Mouse (Mus musculus) forebrain, embryonic 11.5 days (tissue): ENCODE results near the gene Hivep3. TPM values are rescaled to one million over a fixed set of nuclear protein-coding genes. Genes with fewer than 3 reads are reported as not detected.

ENCODE experiments used
- ATAC-seq: fragments of 200-750 bp; cut with Nextera tagmentation; replicated peaks from 2 replicates; pipeline ENCODE4 v1.8.0; 2017; ENCODE audit warnings: moderate TSS enrichment; ENCODE audit not compliant: low FRiP score
- DNase-seq: peaks from one replicate; pipeline ENCODE4 v3.0.0-alpha.2; 2017; ENCODE audit warnings: low spot score
- H3K27ac ChIP-seq: fragments of 300-500 bp; sonication (generic); 2 replicates; pipeline ENCODE4 v1.5.1; 2014; ENCODE audit warnings: low read depth, low read length
- H3K27me3 ChIP-seq: fragments of 300-500 bp; sonication (generic); 2 replicates; pipeline ENCODE4 v1.6.1; 2014; ENCODE audit warnings: mild to moderate bottlenecking, low read length, mixed read lengths; ENCODE audit not compliant: control insufficient read depth, insufficient read depth
- H3K36me3 ChIP-seq: fragments of 300-500 bp; sonication (generic); 2 replicates; pipeline ENCODE4 v1.6.1; 2014; ENCODE audit warnings: mild to moderate bottlenecking, low read length, moderate library complexity, mixed read lengths; ENCODE audit not compliant: control insufficient read depth, insufficient read depth
- H3K4me1 ChIP-seq: fragments of 300-500 bp; sonication (generic); replicated peaks from 2 replicates; pipeline ENCODE4 v1.6.1; 2014; ENCODE audit warnings: low read length, mixed read lengths; ENCODE audit not compliant: control insufficient read depth, insufficient read depth
- H3K4me2 ChIP-seq: fragments of 300-500 bp; sonication (generic); 2 replicates; pipeline ENCODE4 v1.6.1; 2014; ENCODE audit warnings: low read depth, mild to moderate bottlenecking, low read length, moderate library complexity, mixed read lengths; ENCODE audit not compliant: severe bottlenecking
- H3K4me3 ChIP-seq: fragments of 300-500 bp; sonication (generic); 2 replicates; pipeline ENCODE4 v1.5.1; 2014; ENCODE audit warnings: low read depth, low read length
- H3K9ac ChIP-seq: fragments of 300-500 bp; sonication (generic); 2 replicates; pipeline ENCODE4 v1.6.1; 2014; ENCODE audit warnings: low read length
- H3K9me3 ChIP-seq: fragments of 300-500 bp; sonication (generic); 2 replicates; pipeline ENCODE4 v1.6.1; 2016; ENCODE audit warnings: low read length, mixed read lengths; ENCODE audit not compliant: control insufficient read depth
- WGBS: fragments of 180-500 bp; shearing (Covaris S2); extraction: QIAGEN DNeasy Blood & Tissue Kit; methylation state at CpG from one replicate; pipeline ENCODE4 v1.1.7; 2014; 5-methylcytosine and 5-hydroxymethylcytosine counted together
- polyA plus RNA-seq: library from polyadenylated mRNA; unstranded; fragments of >200 nt; fragmentation: Nextera tagmentation; extraction: Ambion mirVana; gene quantifications from 2 replicates; pipeline ENCODE4 v1.2.1, GENCODE M21; 2014

The Hivep3 gene
- polyA plus RNA-seq, 1 experiment from 2014 or later, result 2.2 TPM

DNA sequence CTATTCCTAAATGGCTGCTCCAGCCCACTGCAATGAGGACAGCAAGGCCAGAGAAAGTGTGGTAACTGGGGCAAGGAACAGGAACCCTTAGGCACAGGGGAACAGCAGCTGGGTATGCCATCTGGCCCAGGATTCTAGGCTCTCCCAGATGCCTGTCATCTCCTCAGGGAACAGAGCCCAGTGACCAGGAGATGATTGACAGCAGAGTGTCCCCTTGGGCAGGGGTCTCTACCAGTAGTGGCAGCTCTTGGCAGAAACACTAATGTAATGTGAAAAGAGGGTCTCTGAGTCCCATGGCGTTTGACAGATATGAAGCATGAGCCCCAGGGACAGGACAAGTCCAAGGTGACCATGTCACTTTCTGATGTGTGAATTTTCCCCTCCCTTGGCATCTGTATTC is 217.5 kb downstream of the Hivep3 start:
- no peaks in the 10 kb centered on the region for H3K27me3 ChIP-seq
- H3K9ac ChIP-seq, result no peak overlapping the region
- no peaks in the 10 kb centered on the region for H3K9me3 ChIP-seq
- H3K4me3 ChIP-seq, result no peak overlapping the region
- ATAC-seq (no peak), DNase-seq (no peak)
- H3K4me1 ChIP-seq, result no peaks in the 10 kb centered on the region
- 89% methylated on average over 1 of the region's 1 CpGs for WGBS
- H3K36me3 ChIP-seq, result no peaks in the 10 kb centered on the region
- no peak overlapping the region for H3K4me2 ChIP-seq
- no peak overlapping the region for H3K27ac ChIP-seq

DNA sequence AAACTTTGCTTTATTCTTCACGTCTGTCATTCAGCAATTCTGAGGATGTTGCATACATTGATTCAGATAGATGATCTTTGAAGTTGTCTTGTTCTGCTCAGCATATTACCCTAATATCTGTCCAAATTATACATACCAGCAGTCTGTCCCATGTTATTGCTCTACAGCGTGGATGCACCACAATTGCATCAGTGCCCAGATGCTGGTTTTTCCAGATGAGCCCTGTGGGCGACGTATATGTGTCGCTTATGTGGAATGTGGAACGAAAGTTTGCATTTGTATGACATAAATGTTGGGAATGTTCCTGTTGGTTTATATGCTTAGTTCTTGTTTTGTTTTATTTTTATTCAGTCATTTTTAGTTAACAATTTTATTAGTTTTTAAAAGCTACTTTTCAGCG is 221.4 kb downstream of the Hivep3 start:
- Histone ChIP-seq H3K9me3 (no peaks in the 10 kb centered on the region), H3K27ac (no peak overlapping the region), H3K9ac (no peak overlapping the region), H3K36me3 (no peaks in the 10 kb centered on the region), H3K27me3 (no peaks in the 10 kb centered on the region), H3K4me2 (no peak overlapping the region), H3K4me3 (no peak overlapping the region), H3K4me1 (no peaks in the 10 kb centered on the region)
- 91% methylated on average over 7 of the region's 7 CpGs for WGBS
- ATAC-seq, result no peak
- DNase-seq, result no peak

- no peak for ATAC-seq
- WGBS, result 90% methylated on average over 2 of the region's 2 CpGs
- no peaks in the 10 kb centered on the region for H3K9me3 ChIP-seq
Observed at GRCm38 (mm10) chr4:119957970-119958369, 224.4 kb downstream of the Hivep3 start.

GRCm38 (mm10) chr4:119959293-119959692 is 225.7 kb downstream of the Hivep3 start:
- H3K4me3 ChIP-seq, result no peak overlapping the region
- 89% methylated on average over 7 of the region's 7 CpGs for WGBS
- no peaks in the 10 kb centered on the region for H3K27me3 ChIP-seq
- H3K27ac ChIP-seq, result no peak overlapping the region
- no peak overlapping the region for H3K9ac ChIP-seq
- no peak for DNase-seq
- H3K4me2 ChIP-seq, result no peak overlapping the region
- no peaks in the 10 kb centered on the region for H3K9me3 ChIP-seq
- H3K36me3 ChIP-seq, result no peaks in the 10 kb centered on the region
- H3K4me1 ChIP-seq, result no peaks in the 10 kb centered on the region
- ATAC-seq, result no peak

More at GRCm38 (mm10) chr4:119957970-119958369, 224.4 kb downstream of the Hivep3 start:
- H3K27ac ChIP-seq, result no peak overlapping the region
- H3K9ac ChIP-seq, result no peak overlapping the region
- no peaks in the 10 kb centered on the region for H3K4me1 ChIP-seq
- no peak for DNase-seq
- no peaks in the 10 kb centered on the region for H3K36me3 ChIP-seq
- H3K27me3 ChIP-seq, result no peaks in the 10 kb centered on the region
- H3K4me3 ChIP-seq, result no peak overlapping the region
- no peak overlapping the region for H3K4me2 ChIP-seq

- Histone ChIP-seq H3K4me2 (no peak overlapping the region), H3K9ac (no peak overlapping the region), H3K9me3 (no peaks in the 10 kb centered on the region), H3K27ac (no peak overlapping the region), H3K36me3 (no peaks in the 10 kb centered on the region), H3K4me3 (no peak overlapping the region), H3K4me1 (no peaks in the 10 kb centered on the region), H3K27me3 (no peaks in the 10 kb centered on the region)
- ATAC-seq (no peak), DNase-seq (no peak)
- WGBS, result 88% methylated on average over 1 of the region's 1 CpGs
Observed at GRCm38 (mm10) chr4:119959873-119960272, 226.3 kb downstream of the Hivep3 start.

DNA sequence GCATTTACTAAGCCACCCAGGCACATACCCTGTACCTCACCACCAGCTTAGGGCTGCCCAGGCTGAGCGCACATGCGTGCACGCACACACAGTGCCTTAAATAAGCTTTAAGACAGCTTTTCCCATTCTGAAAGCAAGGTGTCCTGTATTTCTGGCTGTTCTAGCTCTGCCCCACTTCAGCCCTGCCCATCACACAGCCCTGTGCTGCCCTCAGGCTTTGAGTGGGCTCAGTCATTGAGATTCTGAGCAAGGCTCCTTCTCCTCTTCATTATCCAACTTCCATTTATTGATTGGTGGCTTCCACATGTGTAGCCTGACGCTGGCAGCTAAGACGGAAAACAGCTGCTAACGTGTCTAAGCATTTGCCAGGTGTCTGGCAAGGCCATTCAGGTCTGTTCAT is 226.9 kb downstream of the Hivep3 start:
- ATAC-seq (no peak), DNase-seq (no peak)
- no peak overlapping the region for H3K27ac ChIP-seq
- no peaks in the 10 kb centered on the region for H3K9me3 ChIP-seq
- H3K4me1 ChIP-seq, result no peaks in the 10 kb centered on the region
- 86% methylated on average over 6 of the region's 6 CpGs for WGBS
- H3K4me3 ChIP-seq, result no peak overlapping the region
- no peak overlapping the region for H3K4me2 ChIP-seq
- H3K36me3 ChIP-seq, result no peaks in the 10 kb centered on the region
- H3K27me3 ChIP-seq, result no peaks in the 10 kb centered on the region
- no peak overlapping the region for H3K9ac ChIP-seq

DNA sequence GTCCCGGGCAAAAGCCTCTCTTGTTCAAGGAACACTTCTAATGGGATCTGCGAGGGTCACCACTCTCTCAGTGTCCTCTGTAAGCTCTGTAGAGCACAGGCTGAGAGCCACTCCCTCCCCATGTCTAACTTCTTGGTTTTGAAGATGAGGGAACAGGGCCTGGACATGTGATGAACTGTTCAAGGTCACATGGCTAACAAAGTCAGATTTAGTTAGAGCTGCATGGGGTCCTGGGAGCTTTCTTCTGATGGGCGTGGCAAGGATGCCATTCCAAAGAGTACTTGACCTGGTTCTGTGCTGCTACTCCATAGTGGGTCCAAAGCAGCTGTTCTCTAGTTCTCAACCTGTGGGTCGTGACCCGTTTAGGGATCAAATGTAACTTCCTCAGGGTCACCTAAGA is 227.6 kb downstream of the Hivep3 start:
- H3K27ac ChIP-seq, result no peak overlapping the region
- H3K4me3 ChIP-seq, result no peak overlapping the region
- no peaks in the 10 kb centered on the region for H3K4me1 ChIP-seq
- H3K27me3 ChIP-seq, result no peaks in the 10 kb centered on the region
- no peak overlapping the region for H3K4me2 ChIP-seq
- 84% methylated on average over 5 of the region's 5 CpGs for WGBS
- no peaks in the 10 kb centered on the region for H3K36me3 ChIP-seq
- DNase-seq, result no peak
- ATAC-seq, result no peak
- H3K9ac ChIP-seq, result no peak overlapping the region
- H3K9me3 ChIP-seq, result no peaks in the 10 kb centered on the region

GRCm38 (mm10) chr4:119962066-119962465 is 228.5 kb downstream of the Hivep3 start:
- WGBS, result 82% methylated on average over 5 of the region's 5 CpGs
- H3K27me3 ChIP-seq, result no peaks in the 10 kb centered on the region
- H3K9ac ChIP-seq, result no peak overlapping the region
- no peaks in the 10 kb centered on the region for H3K36me3 ChIP-seq
- H3K4me1 ChIP-seq, result no peaks in the 10 kb centered on the region
- H3K9me3 ChIP-seq, result no peaks in the 10 kb centered on the region
- no peak overlapping the region for H3K27ac ChIP-seq
- DNase-seq (no peak), ATAC-seq (no peak)
- H3K4me2 ChIP-seq, result no peak overlapping the region
- no peak overlapping the region for H3K4me3 ChIP-seq

DNA sequence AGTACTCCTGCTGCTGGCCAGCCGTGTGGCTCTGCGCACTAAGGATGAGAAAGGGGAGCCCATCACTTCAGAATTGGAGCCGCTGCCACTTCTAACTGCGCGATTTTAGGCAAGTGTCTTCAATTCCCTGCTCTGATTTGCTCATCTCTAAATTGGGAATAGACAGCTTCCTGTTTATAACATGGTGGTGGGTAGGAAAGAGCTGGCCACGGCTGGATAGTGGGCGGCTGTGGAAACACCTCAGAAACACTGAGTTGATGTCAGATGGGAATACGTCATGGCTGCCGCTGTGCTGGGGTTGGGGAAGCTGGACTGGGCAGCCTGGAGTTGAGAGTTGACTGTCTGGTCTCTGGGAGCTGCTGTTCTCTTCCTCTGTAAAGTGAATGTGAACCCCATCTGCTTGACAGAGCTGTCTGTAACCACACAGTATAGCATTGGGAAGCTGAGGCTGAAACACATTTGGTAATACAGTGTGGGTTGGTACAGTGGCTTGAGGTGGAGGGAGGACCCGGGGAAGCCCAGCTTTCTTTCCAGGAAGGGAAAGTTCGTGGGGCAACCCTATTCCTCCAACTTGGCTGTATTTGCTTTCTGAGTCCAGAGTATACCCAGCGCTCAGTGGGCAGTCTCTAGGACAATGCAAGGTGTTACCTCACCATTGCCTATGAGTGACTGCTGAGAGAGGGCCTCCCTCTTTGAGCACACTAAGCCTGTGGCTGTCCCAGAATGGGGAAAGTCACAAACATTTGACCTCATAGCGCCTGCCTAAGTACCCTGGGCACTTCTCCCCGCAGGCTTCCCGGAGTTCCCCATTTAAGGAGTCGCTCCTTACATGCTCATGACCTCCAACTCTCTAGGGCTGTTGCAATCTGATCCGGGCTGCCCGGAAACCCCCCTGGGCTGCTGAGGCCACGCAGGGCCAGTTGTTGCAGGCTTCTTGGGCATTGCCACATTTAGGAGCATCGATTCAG is 232.8 kb downstream of the Hivep3 start:
- DNase-seq (no peak), ATAC-seq (no peak)
- no peaks in the 10 kb centered on the region for H3K9me3 ChIP-seq
- no peaks in the 10 kb centered on the region for H3K27me3 ChIP-seq
- H3K9ac ChIP-seq, result no peak overlapping the region
- H3K4me3 ChIP-seq, result no peak overlapping the region
- no peak overlapping the region for H3K4me2 ChIP-seq
- H3K4me1 ChIP-seq, result no peaks in the 10 kb centered on the region
- no peak overlapping the region for H3K27ac ChIP-seq
- no peaks in the 10 kb centered on the region for H3K36me3 ChIP-seq
- WGBS, result 67% methylated on average over 20 of the region's 20 CpGs
